Mouse (Mus musculus) megakaryocyte, embryonic 14.5 days (primary cell): Measurements from ENCODE around the gene Gm960.

ENCODE experiments used
- FLI1 ChIP-seq: IDR thresholded peaks from 2 replicates; pipeline ENCODE4 v1.6.1; 2012; ENCODE audit warnings: low read length, inconsistent platforms, mixed read lengths
- GATA1 ChIP-seq: IDR thresholded peaks from 3 replicates; pipeline ENCODE4 v1.6.1; 2012; ENCODE audit warnings: mixed read lengths, low read length, inconsistent platforms, borderline replicate concordance

- TF ChIP-seq GATA1 (no peak), FLI1 (no peak)
These were observed 74.5 kb downstream of the Gm960 start for GRCm38 (mm10) chr19:4624006-4624405.
